Mouse (Mus musculus) midbrain, postnatal 0 days (tissue): Measurements from ENCODE around the gene Gm10272. TPM values are rescaled to one million over a fixed set of nuclear protein-coding genes. Genes with fewer than 3 reads are reported as not detected.

Experiments used
- ATAC-seq: fragments of 200-750 bp; cut with Nextera tagmentation; 2 replicates; pipeline ENCODE4 v1.8.0; 2017; ENCODE audit warnings: moderate number of reproducible peaks, mild to moderate bottlenecking, moderate TSS enrichment, moderate library complexity; ENCODE audit not compliant: low FRiP score
- DNase-seq: peaks from one replicate; pipeline ENCODE4 v3.0.0-alpha.2; 2015; ENCODE audit warnings: low spot score
- H3K27ac ChIP-seq: fragments of 300-500 bp; sonication (generic); 2 replicates; pipeline ENCODE4 v1.5.1; 2014; ENCODE audit warnings: low read depth, mild to moderate bottlenecking, low read length, mixed read lengths
- H3K27me3 ChIP-seq: fragments of 300-500 bp; sonication (generic); 2 replicates; pipeline ENCODE4 v1.6.1; 2014; ENCODE audit warnings: low read length, control low read depth, mixed read lengths; ENCODE audit not compliant: insufficient read depth
- H3K36me3 ChIP-seq: fragments of 300-500 bp; sonication (generic); 2 replicates; pipeline ENCODE4 v1.6.1; 2014; ENCODE audit warnings: low read length, control low read depth, mixed read lengths; ENCODE audit not compliant: insufficient read depth
- H3K4me1 ChIP-seq: fragments of 300-500 bp; sonication (generic); 2 replicates; pipeline ENCODE4 v1.6.1; 2014; ENCODE audit warnings: mild to moderate bottlenecking, control low read depth, antibody characterized with exemption, low read length, mixed read lengths; ENCODE audit not compliant: insufficient read depth
- H3K4me2 ChIP-seq: fragments of 300-500 bp; sonication (generic); 2 replicates; pipeline ENCODE4 v1.6.1; 2014; ENCODE audit warnings: low read depth, mild to moderate bottlenecking, low read length, mixed read lengths; ENCODE audit not compliant: poor library complexity, severe bottlenecking
- H3K4me3 ChIP-seq: fragments of 300-500 bp; sonication (generic); 2 replicates; pipeline ENCODE4 v1.5.1; 2014; ENCODE audit warnings: low read depth, mild to moderate bottlenecking, low read length, moderate library complexity
- H3K9ac ChIP-seq: fragments of 300-500 bp; sonication (generic); replicated peaks from 2 replicates; pipeline ENCODE4 v1.6.1; 2014; ENCODE audit warnings: mild to moderate bottlenecking, low read length, moderate library complexity, mixed read lengths; ENCODE audit not compliant: poor library complexity, severe bottlenecking
- H3K9me3 ChIP-seq: fragments of 300-500 bp; sonication (generic); 2 replicates; pipeline ENCODE4 v1.6.1; 2016; ENCODE audit warnings: low read length, control low read depth
- CTCF ChIP-seq: IDR thresholded peaks from 2 replicates; pipeline ENCODE4 v1.5.1; 2016; ENCODE audit warnings: antibody characterized with exemption, mild to moderate bottlenecking
- WGBS: fragments of 180-500 bp; shearing (Covaris S2); extraction: QIAGEN DNeasy Blood & Tissue Kit; methylation state at CpG from one replicate; pipeline ENCODE4 v1.1.7; 2014; 5-methylcytosine and 5-hydroxymethylcytosine counted together
- polyA plus RNA-seq: library from polyadenylated mRNA; unstranded; fragments of >200 nt; fragmentation: Nextera tagmentation; extraction: Ambion mirVana; gene quantifications from 2 replicates; pipeline ENCODE4 v1.2.1, GENCODE M21; 2015
- total RNA-seq: library from RNA; depleted of rRNA; stranded (reverse); fragments of >200 nt; gene quantifications from 2 replicates; pipeline ENCODE4 v1.2.3, GENCODE M21; 2014

Gm10272 gene
- total and polyA plus RNA-seq, 2 experiments from 2014 or later, result not detected

DNA sequence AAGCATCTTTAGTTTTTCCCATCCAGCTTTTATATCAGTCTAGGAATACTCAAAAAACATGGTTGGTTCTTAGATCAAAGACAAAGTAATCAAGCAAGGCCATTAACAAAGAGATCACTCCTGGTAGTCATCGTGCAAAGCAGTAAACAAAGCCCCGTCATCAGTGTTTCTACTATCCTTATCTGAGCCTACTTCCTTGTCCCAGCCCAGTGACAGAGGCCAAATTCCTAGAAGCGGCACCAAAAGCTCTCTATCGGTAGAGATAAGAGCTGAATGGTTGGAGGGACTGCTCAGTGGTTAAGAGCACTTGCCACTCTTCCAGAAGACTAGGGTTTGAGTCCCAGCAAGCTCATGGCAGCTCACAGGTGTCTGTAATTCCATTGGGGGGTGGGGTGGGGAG, 34.9 kb upstream of the Gm10272 start:
- ATAC-seq (no peak), DNase-seq (no peak)
- no peak overlapping the region for H3K4me2 ChIP-seq
- 85% methylated on average over 4 of the region's 4 CpGs for WGBS
- no peak for TF ChIP-seq CTCF
- no peak overlapping the region for H3K27ac ChIP-seq
- H3K9me3 ChIP-seq, result no peaks in the 10 kb centered on the region
- H3K4me1 ChIP-seq, result no peaks in the 10 kb centered on the region
- no peaks in the 10 kb centered on the region for H3K27me3 ChIP-seq
- H3K9ac ChIP-seq, result no peak overlapping the region
- no peaks in the 10 kb centered on the region for H3K36me3 ChIP-seq
- no peak overlapping the region for H3K4me3 ChIP-seq

DNA sequence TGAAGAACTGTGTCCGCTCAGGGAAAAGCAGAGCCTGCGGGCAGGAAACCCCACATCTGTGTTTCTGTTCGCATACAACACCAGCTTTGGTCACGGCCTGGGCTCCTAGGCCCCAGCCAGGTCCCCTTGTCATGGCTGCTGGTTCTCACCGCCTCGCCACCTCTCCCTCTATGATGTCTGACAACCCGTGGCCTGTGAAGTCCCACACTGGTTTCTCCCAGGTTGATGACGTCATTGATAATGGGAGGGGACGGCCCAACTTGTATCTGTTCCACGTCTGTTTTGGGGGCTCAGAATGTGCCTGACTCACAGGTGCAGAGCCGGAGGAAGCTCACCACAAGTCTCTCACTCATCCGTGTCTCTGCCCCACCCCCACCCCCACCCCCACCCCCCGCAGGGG, 32.7 kb upstream of the Gm10272 start:
- peaks cover 4% of the 10 kb centered on the region; the same call in 1 of the 2 replicates for H3K4me1 ChIP-seq
- H3K4me3 ChIP-seq, result no peak overlapping the region
- H3K9ac ChIP-seq, result no peak overlapping the region
- H3K36me3 ChIP-seq, result no peaks in the 10 kb centered on the region
- no peak overlapping the region for H3K4me2 ChIP-seq
- TF ChIP-seq CTCF, result no peak
- WGBS, result 64% methylated on average over 13 of the region's 13 CpGs
- ATAC-seq (no peak), DNase-seq (no peak)
- H3K27ac ChIP-seq, result no peak overlapping the region
- H3K9me3 ChIP-seq, result no peaks in the 10 kb centered on the region
- peaks cover 18% of the 10 kb centered on the region for H3K27me3 ChIP-seq

- Histone ChIP-seq H3K27ac (no peak overlapping the region), H3K9me3 (no peaks in the 10 kb centered on the region), H3K4me3 (peak overlapping the region; percentile 37), H3K9ac (0 out of 2 replicates have a peak overlapping the region, but pooled peaks have one; percentile 29), H3K27me3 (peaks cover 18% of the 10 kb centered on the region), H3K4me1 (peaks cover 4% of the 10 kb centered on the region; the same call in 1 of the 2 replicates), H3K36me3 (no peaks in the 10 kb centered on the region), H3K4me2 (peak overlapping the region; percentile 84)
- DNase-seq (no peak), ATAC-seq (no peak)
- WGBS, result under 1% methylated on average over 35 of the region's 35 CpGs
- TF ChIP-seq CTCF, result no peak
These were observed 28.9 kb upstream of the Gm10272 start for GRCm38 (mm10) chr10:77677562-77677961.

- Histone ChIP-seq H3K36me3 (no peaks in the 10 kb centered on the region), H3K4me1 (0 out of 2 replicates have a peak, but pooled peaks cover 3% of the 10 kb centered on the region), H3K27me3 (peaks cover 20% of the 10 kb centered on the region), H3K4me2 (no peak overlapping the region), H3K27ac (no peak overlapping the region), H3K9me3 (no peaks in the 10 kb centered on the region), H3K4me3 (no peak overlapping the region), H3K9ac (no peak overlapping the region)
- TF ChIP-seq CTCF, result no peak
- 69% methylated on average over 7 of the region's 7 CpGs for WGBS
- ATAC-seq, result no peak
- DNase-seq, result no peak
These were observed 23.4 kb upstream of the Gm10272 start for GRCm38 (mm10) chr10:77682994-77683393.

GRCm38 (mm10) chr10:77684181-77684580, 22.2 kb upstream of the Gm10272 start:
- 33% methylated on average over 8 of the region's 8 CpGs for WGBS
- Histone ChIP-seq H3K36me3 (no peaks in the 10 kb centered on the region), H3K4me1 (0 out of 2 replicates have a peak, but pooled peaks cover 3% of the 10 kb centered on the region), H3K4me3 (no peak overlapping the region), H3K4me2 (no peak overlapping the region), H3K27ac (no peak overlapping the region), H3K9me3 (no peaks in the 10 kb centered on the region), H3K9ac (no peak overlapping the region), H3K27me3 (peaks cover 14% of the 10 kb centered on the region)
- DNase-seq (no peak), ATAC-seq (no peak)
- TF ChIP-seq CTCF, result no peak

DNA sequence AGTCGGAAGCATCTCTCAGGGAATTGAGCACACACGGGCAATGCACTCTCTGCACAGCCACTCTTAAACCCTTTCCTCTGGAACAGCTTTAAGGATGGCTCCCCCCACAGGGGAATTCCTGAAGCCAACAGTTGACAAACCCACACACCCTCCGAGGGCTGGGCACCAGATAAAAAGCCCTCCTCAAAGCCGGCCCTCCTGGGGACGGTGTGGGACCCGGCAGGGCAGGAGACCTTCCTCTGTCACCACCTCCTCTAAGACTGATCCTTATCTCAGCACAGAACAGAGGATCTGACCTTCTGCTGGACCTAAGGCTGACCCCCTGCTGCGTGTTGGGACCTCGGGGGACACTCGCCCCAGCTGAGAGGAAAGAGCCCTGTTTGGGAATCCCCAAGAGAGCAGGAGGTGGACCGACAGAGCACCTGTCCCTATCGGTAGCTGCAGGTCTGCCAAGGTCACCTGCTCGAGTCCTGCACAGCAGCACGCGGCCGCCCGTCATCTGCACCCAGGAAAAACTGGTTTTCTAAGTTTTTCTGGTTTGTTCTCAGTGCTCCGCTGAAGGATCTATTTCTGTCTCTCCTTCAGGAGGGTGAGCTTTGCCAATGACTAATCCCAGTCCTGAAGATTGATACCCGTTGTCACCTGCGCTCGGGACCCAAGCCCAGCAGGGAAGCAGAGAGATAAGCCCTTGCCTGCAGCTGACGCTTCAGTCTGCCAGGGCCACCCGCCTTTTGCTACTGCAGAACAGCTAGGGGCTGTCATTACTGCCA, 20.3 kb upstream of the Gm10272 start, which contains the start of gene Tspear:
Gene Tspear, plus strand, starts transcription at position 675 of the 770 bp plus-strand sequence.
- Histone ChIP-seq H3K4me1 (0 out of 2 replicates have a peak, but pooled peaks cover 3% of the 10 kb centered on the region), H3K9ac (no peak within 1 kb of the TSS), H3K27me3 (peaks cover 14% of the 10 kb centered on the region), H3K36me3 (no peaks in the 10 kb centered on the region), H3K4me3 (no peak within 1 kb of the TSS), H3K9me3 (no peaks in the 10 kb centered on the region), H3K27ac (no peak within 1 kb of the TSS), H3K4me2 (no peak within 1 kb of the TSS)
- ATAC-seq (no peak), DNase-seq (no peak)
- no peak for TF ChIP-seq CTCF
- WGBS, result 11% methylated on average over 22 of the region's 22 CpGs
